Mouse (Mus musculus) heart, embryonic 13.5 days (tissue): ENCODE results near the gene Add1. TPM values are rescaled to one million over a fixed set of nuclear protein-coding genes. Genes with fewer than 3 reads are reported as not detected.
A peak's percentile ranks its signal among the peaks of the same experiment; 100 is the strongest.

Experiments used
- ATAC-seq: fragments of 200-750 bp; cut with Nextera tagmentation; 2 replicates; pipeline ENCODE4 v1.8.0; 2017; ENCODE audit warnings: moderate TSS enrichment; ENCODE audit not compliant: insufficient number of reproducible peaks, low FRiP score, low TSS enrichment; ENCODE audit errors: extremely low read depth
- H3K27ac ChIP-seq: fragments of 300-500 bp; sonication (generic); replicated peaks from 2 replicates; pipeline ENCODE4 v1.5.1; 2015; ENCODE audit warnings: moderate library complexity, mild to moderate bottlenecking, inconsistent platforms
- H3K27me3 ChIP-seq: fragments of 300-500 bp; sonication (generic); replicated peaks from 2 replicates; pipeline ENCODE4 v1.6.1; 2015; ENCODE audit warnings: mild to moderate bottlenecking, inconsistent platforms
- H3K36me3 ChIP-seq: fragments of 300-500 bp; sonication (generic); 2 replicates; pipeline ENCODE4 v1.6.1; 2015; ENCODE audit warnings: mild to moderate bottlenecking, inconsistent platforms
- H3K4me1 ChIP-seq: fragments of 300-500 bp; sonication (generic); 2 replicates; pipeline ENCODE4 v1.6.1; 2015; ENCODE audit warnings: inconsistent platforms
- H3K4me2 ChIP-seq: fragments of 300-500 bp; sonication (generic); 2 replicates; pipeline ENCODE4 v1.6.1; 2015; ENCODE audit warnings: inconsistent platforms, mild to moderate bottlenecking, moderate library complexity
- H3K4me3 ChIP-seq: fragments of 300-500 bp; sonication (generic); 2 replicates; pipeline ENCODE4 v1.5.1; 2015; ENCODE audit warnings: moderate library complexity, mild to moderate bottlenecking, inconsistent platforms
- H3K9ac ChIP-seq: fragments of 300-500 bp; sonication (generic); 2 replicates; pipeline ENCODE4 v1.6.1; 2015; ENCODE audit warnings: inconsistent platforms, mild to moderate bottlenecking, moderate library complexity
- H3K9me3 ChIP-seq: fragments of 300-500 bp; sonication (generic); 2 replicates; pipeline ENCODE4 v1.6.1; 2016; ENCODE audit warnings: inconsistent platforms
- WGBS: fragments of 180-500 bp; shearing (Covaris S2); methylation state at CpG from one replicate; pipeline ENCODE4 v1.1.7; 2015; ENCODE audit warnings: mixed read lengths; 5-methylcytosine and 5-hydroxymethylcytosine counted together
- polyA plus RNA-seq: library from polyadenylated mRNA; unstranded; fragments of >200 nt; fragmentation: Nextera tagmentation; extraction: Ambion mirVana; gene quantifications from 2 replicates; pipeline ENCODE4 v1.2.1, GENCODE M21; 2015

Add1 gene
- 143 and 144 TPM in 2 replicates for polyA plus RNA-seq

- Histone ChIP-seq H3K9me3 (no peaks in the 10 kb centered on the region), H3K4me2 (peak within 1 kb of the TSS; percentile 82), H3K27me3 (no peaks in the 10 kb centered on the region), H3K4me3 (peak within 1 kb of the TSS; percentile 94), H3K27ac (peak within 1 kb of the TSS; percentile 96), H3K9ac (peak within 1 kb of the TSS; percentile 97), H3K4me1 (peaks cover 29% of the 10 kb centered on the region), H3K36me3 (no peaks in the 10 kb centered on the region; the same call in 1 of the 2 replicates)
- peak; percentile 100 for ATAC-seq
- WGBS: under 1% methylated on average over 83 of the region's 84 CpGs
Measured at GRCm38 (mm10) chr5:34573268-34574221, at the start of gene Add1. Gene Add1 (plus strand): TSS chr5:34573664.

- no peaks in the 10 kb centered on the region for H3K27me3 ChIP-seq
- no peaks in the 10 kb centered on the region for H3K36me3 ChIP-seq
- ATAC-seq: no peak
- no peaks in the 10 kb centered on the region for H3K9me3 ChIP-seq
- no peak overlapping the region for H3K9ac ChIP-seq
- H3K4me1 ChIP-seq: peaks cover 29% of the 10 kb centered on the region
- no peak overlapping the region for H3K4me2 ChIP-seq
- WGBS: 51% methylated on average over 4 of the region's 4 CpGs
- no peak overlapping the region for H3K27ac ChIP-seq
- no peak overlapping the region for H3K4me3 ChIP-seq
Measured at GRCm38 (mm10) chr5:34523958-34524485, 49.4 kb upstream of the Add1 start.

GRCm38 (mm10) chr5:34524511-34524910, 49.0 kb upstream of the Add1 start:
- Histone ChIP-seq H3K9ac (no peak overlapping the region), H3K4me3 (no peak overlapping the region), H3K9me3 (no peaks in the 10 kb centered on the region), H3K4me1 (peaks cover 29% of the 10 kb centered on the region), H3K4me2 (no peak overlapping the region), H3K36me3 (no peaks in the 10 kb centered on the region), H3K27ac (no peak overlapping the region), H3K27me3 (no peaks in the 10 kb centered on the region)
- ATAC-seq: no peak

GRCm38 (mm10) chr5:34525663-34526476, 47.6 kb upstream of the Add1 start, which contains the start of gene Sh3bp2:
Gene Sh3bp2 (plus strand): TSS chr5:34525838.
- Histone ChIP-seq H3K4me2 (peak within 1 kb of the TSS; percentile 82), H3K9ac (peak within 1 kb of the TSS; percentile 83), H3K27me3 (no peaks in the 10 kb centered on the region), H3K27ac (peak within 1 kb of the TSS; percentile 61), H3K9me3 (no peaks in the 10 kb centered on the region), H3K4me3 (peak within 1 kb of the TSS; percentile 68), H3K4me1 (peaks cover 26% of the 10 kb centered on the region), H3K36me3 (no peaks in the 10 kb centered on the region)
- WGBS: 2% methylated on average over 38 of the region's 38 CpGs
- peak; percentile 91 for ATAC-seq

- 44% methylated on average over 5 of the region's 5 CpGs for WGBS
- peak overlapping the region; percentile 61; the same call in 1 of the 2 replicates for H3K27ac ChIP-seq
- no peaks in the 10 kb centered on the region for H3K36me3 ChIP-seq
Measured at GRCm38 (mm10) chr5:34526477-34526775, 47.0 kb upstream of the Add1 start.

GRCm38 (mm10) chr5:34527352-34527751, 46.1 kb upstream of the Add1 start:
- no peak for ATAC-seq

More at GRCm38 (mm10) chr5:34526477-34526775, 47.0 kb upstream of the Add1 start:
- ATAC-seq: no peak
- Histone ChIP-seq H3K4me3 (peak overlapping the region; percentile 68), H3K9me3 (no peaks in the 10 kb centered on the region), H3K4me1 (peaks cover 21% of the 10 kb centered on the region), H3K27me3 (no peaks in the 10 kb centered on the region), H3K9ac (peak overlapping the region; percentile 83), H3K4me2 (peak overlapping the region; percentile 82)

GRCm38 (mm10) chr5:34528724-34529123, 44.7 kb upstream of the Add1 start:
- 76% methylated on average over 5 of the region's 5 CpGs for WGBS
- H3K27me3 ChIP-seq: no peaks in the 10 kb centered on the region
- no peaks in the 10 kb centered on the region for H3K9me3 ChIP-seq
- no peaks in the 10 kb centered on the region for H3K36me3 ChIP-seq
- H3K4me2 ChIP-seq: no peak overlapping the region
- H3K9ac ChIP-seq: no peak overlapping the region
- H3K27ac ChIP-seq: no peak overlapping the region
- no peak for ATAC-seq
- no peak overlapping the region for H3K4me3 ChIP-seq
- peaks cover 27% of the 10 kb centered on the region for H3K4me1 ChIP-seq

More at GRCm38 (mm10) chr5:34527352-34527751, 46.1 kb upstream of the Add1 start:
- H3K27ac ChIP-seq: no peak overlapping the region
- H3K9ac ChIP-seq: no peak overlapping the region
- H3K27me3 ChIP-seq: no peaks in the 10 kb centered on the region
- peak overlapping the region; percentile 82; the same call in 1 of the 2 replicates for H3K4me2 ChIP-seq
- H3K4me1 ChIP-seq: peaks cover 17% of the 10 kb centered on the region
- WGBS: 93% methylated on average over 2 of the region's 2 CpGs
- H3K4me3 ChIP-seq: no peak overlapping the region
- H3K36me3 ChIP-seq: no peaks in the 10 kb centered on the region
- no peaks in the 10 kb centered on the region for H3K9me3 ChIP-seq

GRCm38 (mm10) chr5:34530116-34530515, 43.3 kb upstream of the Add1 start:
- 67% methylated on average over 5 of the region's 5 CpGs for WGBS
- Histone ChIP-seq H3K27me3 (no peaks in the 10 kb centered on the region), H3K4me2 (no peak overlapping the region), H3K27ac (no peak overlapping the region), H3K9me3 (no peaks in the 10 kb centered on the region), H3K36me3 (no peaks in the 10 kb centered on the region), H3K4me3 (no peak overlapping the region), H3K4me1 (peaks cover 36% of the 10 kb centered on the region), H3K9ac (no peak overlapping the region)
- no peak for ATAC-seq

- ATAC-seq: no peak
- H3K9ac ChIP-seq: no peak overlapping the region
- no peaks in the 10 kb centered on the region for H3K27me3 ChIP-seq
- H3K27ac ChIP-seq: no peak overlapping the region
- H3K36me3 ChIP-seq: no peaks in the 10 kb centered on the region
- H3K4me3 ChIP-seq: no peak overlapping the region
- 44% methylated on average over 4 of the region's 4 CpGs for WGBS
- peaks cover 36% of the 10 kb centered on the region for H3K4me1 ChIP-seq
- H3K9me3 ChIP-seq: no peaks in the 10 kb centered on the region
- no peak overlapping the region for H3K4me2 ChIP-seq
Measured at GRCm38 (mm10) chr5:34530687-34531086, 42.8 kb upstream of the Add1 start.

- Histone ChIP-seq H3K36me3 (no peaks in the 10 kb centered on the region), H3K27ac (peak overlapping the region; percentile 67), H3K4me3 (no peak overlapping the region), H3K9ac (0 out of 2 replicates have a peak overlapping the region, but pooled peaks have one; percentile 30), H3K4me1 (peaks cover 24% of the 10 kb centered on the region), H3K4me2 (no peak overlapping the region), H3K9me3 (no peaks in the 10 kb centered on the region), H3K27me3 (no peaks in the 10 kb centered on the region)
- 60% methylated on average over 5 of the region's 5 CpGs for WGBS
- no peak for ATAC-seq
Measured at GRCm38 (mm10) chr5:34533066-34533465, 40.4 kb upstream of the Add1 start.

GRCm38 (mm10) chr5:34533820-34534219, 39.6 kb upstream of the Add1 start:
- 0 out of 2 replicates have a peak, but pooled peaks have one; percentile 47 for ATAC-seq
- peaks cover 24% of the 10 kb centered on the region for H3K4me1 ChIP-seq
- no peak overlapping the region for H3K4me3 ChIP-seq
- H3K9me3 ChIP-seq: no peaks in the 10 kb centered on the region
- H3K27me3 ChIP-seq: no peaks in the 10 kb centered on the region
- no peak overlapping the region for H3K9ac ChIP-seq
- 50% methylated on average over 3 of the region's 3 CpGs for WGBS
- H3K4me2 ChIP-seq: no peak overlapping the region
- 0 out of 2 replicates have a peak overlapping the region, but pooled peaks have one; percentile 29 for H3K27ac ChIP-seq
- H3K36me3 ChIP-seq: no peaks in the 10 kb centered on the region
